Mouse (Mus musculus): ENCODE data around the gene Sptbn2.

DNA sequence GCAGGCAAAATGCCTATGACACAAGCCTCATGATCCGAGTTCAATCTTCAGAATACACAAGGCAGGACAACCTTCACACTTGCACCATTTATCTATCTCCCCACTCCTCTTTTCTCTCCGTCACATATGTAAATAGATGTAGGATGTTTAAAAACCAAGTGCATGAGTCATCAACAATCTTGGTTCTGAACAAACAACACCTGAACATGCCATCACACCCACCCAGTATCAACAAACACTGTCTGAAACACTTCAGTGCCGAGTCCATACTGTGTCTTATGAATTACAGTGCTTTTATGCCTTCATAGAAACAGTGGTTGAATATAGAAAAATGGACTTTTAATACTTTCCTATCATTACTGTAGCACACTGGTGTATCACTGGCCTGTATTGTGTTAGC is 61.8 kb downstream of the Sptbn2 start:
- no peak for TF ChIP-seq GATA1 (IDR thresholded peaks at IDR 0.05; ENCODE audit: low read length)
- no peak for TF ChIP-seq TAL1 (IDR thresholded peaks at IDR 0.05; ENCODE audit: low read length)
